Mouse (Mus musculus) layer of hippocampus, adult 8-10 months (tissue): ENCODE measurements around the gene Capzb. TPM values are rescaled to one million over a fixed set of nuclear protein-coding genes. Genes with fewer than 3 reads are reported as not detected.

Experiments used
- DNase-seq, 2 experiments: peaks; one replicate each; pipeline ENCODE4 v3.0.0; 2022; ENCODE audit warnings: low spot score in 2 of 2
- total RNA-seq, 4 experiments: library from RNA; stranded (reverse); gene quantifications; 2 replicates each; pipeline ENCODE4 v1.2.4; 2022

Capzb gene
- 100 to 1,000 TPM; 355 to 394 (median 369) TPM for total RNA-seq

DNA sequence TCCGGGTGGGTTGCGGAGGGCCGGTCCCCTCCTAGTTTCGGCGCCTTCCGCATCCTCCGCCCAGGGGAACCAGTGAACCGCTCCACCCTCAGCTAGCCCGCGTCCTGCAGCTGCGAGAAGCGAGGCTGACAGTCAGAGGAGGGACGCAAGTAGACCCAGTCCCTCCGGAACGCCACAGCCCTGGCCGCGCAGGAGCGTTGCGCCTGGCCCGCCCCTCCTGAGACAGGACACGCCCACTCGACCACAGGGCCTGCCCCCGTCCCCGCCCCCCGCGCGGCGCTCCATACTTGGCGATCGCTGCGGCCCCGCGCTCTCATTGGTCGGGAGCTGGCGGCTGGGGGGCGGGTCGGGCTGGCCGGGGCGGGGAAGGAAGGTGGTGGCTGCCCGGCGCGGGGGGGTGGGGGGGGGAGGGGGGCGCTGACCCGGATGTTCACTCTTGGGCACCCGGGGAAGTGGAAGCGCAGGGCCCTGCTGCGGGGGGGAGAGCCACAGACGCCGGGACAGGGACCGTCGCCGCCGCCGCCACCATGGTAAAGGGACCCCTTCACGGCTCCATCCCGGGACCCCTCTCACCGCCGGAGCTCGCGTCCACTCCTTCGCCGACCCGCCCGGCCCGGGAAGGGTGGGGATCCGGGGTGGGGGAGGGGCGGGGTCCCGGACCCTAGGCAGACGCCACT, at the start of gene Capzb:
Capzb (plus strand) TSS at position 401 of the 677 bp plus-strand sequence.
- peak; percentile 92 to 93 for DNase-seq

DNA sequence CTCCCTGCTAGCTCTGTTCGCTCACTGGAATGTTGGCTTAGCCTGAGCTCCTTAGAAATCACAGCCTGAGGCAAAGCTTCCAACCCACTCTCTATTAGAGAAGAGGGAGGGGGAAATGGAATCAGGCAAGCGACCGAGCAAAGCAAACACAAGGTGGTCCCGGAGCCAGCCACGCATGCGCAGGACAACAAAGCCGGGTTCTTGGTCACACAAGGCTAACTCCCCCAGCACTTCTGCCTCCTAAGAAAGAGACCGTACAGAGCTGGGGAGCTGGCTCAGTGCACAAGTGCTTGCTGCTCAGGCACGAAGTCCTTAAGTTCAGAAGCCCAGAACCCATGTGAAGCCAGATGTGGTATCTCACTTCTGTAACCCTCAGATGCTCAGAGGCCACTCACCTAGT, 49.7 kb upstream of the Capzb start:
- no peak for DNase-seq

DNA sequence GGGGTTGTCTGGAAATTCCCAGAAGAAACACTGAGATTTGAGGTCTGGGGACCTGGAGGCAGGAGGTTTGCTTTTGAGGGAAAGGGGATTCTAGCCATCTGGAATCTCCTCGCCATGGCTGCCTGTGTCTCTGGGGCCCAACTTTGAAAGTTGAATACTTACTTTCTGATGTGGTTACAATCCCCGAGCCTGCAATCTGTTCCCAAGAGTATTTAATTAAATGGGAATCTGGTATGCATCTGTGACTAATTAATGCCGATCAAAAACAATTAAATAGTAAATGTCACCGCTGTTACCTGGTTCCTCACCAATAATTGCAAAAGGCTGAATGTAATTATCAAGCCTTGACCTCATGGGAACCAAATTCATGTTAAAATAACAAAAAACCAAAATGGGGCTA, 48.1 kb upstream of the Capzb start:
- no peak for DNase-seq

DNA sequence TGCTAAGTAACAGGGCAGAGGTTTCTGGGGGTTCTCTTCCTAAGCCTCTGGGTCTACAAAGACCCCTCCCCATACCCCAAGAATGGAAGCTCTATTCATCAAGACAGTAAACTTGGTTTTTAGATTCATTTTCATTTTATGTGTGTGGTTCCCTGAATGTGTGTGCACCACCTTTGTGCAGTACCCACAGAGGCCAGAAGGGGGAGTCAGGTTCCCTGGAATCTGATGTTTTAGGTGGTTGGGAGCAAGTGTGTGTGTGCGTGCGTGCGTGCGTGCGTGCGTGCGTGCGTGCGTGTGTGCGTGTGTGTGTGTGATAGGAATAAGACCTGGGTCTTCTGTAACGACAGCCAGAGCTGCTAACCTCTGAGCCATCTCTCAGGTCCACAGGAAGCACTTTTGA, 47.5 kb upstream of the Capzb start:
- DNase-seq = no peak

DNA sequence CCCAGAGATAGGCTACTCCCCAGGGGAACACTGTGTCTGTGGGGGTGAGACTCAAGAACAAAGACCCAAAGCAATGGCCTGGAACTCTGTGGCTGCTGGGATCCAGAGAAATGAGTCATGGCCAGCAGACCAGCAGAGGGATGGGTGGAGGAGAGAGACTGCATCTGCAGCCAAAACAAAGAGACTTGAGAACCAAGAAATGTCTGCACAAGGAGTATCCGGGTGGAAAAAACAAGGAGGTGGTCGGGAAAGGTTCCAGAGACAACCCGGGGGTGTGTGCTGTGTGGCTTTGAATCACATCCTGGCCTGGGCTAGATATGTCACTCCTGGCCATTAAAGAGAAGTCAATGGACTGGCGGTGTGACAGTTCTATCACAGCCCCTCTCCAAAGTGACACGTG, 45.9 kb upstream of the Capzb start:
- no peak for DNase-seq

DNA sequence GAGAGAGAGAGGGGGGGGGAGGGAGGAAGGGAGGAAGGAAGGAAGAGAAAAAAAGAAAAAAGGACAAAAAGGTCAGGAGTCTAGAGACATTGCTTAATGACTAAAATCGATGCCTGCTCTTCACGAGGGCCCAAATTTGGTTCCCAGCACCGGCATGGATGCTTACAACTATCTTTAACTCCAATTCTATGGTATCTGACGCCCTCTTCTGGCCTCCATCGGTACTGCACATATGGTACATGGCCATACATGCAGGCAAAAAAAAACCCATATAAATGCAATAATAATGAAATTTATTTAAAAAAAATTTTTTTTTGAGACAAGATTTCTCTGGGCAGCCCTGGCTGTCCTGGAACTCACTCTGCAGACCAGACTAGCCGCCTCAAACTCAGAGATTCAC, 41.3 kb upstream of the Capzb start:
- DNase-seq = no peak

DNA sequence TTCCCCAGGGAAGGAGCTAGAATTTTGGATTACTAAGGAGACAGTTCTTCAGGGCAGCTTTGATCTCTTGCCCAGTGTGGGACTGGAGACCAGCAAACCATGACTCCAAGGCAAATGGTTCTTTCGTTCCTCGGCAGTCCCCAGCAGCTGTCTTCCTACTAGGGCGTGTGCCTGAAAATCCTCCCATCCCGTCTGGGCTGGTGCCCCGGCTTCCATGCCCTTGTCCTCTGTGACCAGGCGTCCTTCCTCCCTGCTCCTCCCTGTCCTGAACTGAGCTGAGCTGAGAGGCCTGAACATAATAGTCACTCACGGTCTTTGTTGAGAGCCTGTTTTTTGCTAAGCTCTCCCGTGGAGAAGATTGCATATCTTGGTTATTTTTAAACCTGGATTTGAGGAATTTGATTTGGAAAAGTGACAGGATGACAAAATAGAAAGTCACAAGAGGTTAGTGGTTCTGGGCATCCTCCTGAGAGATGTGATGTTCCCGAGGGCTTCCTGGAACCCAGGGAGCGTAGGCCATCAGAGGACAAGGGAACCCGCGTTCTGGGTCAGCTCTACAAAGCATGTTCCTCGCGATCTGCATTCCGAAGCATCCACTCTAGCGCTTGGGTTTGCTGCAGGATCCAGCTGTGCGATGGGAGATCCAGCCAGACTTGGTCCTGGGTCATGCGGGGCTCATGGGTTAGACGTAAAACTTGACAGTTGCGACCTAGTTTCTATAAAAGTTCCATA, 38.0 kb upstream of the Capzb start:
- no peak for DNase-seq

DNA sequence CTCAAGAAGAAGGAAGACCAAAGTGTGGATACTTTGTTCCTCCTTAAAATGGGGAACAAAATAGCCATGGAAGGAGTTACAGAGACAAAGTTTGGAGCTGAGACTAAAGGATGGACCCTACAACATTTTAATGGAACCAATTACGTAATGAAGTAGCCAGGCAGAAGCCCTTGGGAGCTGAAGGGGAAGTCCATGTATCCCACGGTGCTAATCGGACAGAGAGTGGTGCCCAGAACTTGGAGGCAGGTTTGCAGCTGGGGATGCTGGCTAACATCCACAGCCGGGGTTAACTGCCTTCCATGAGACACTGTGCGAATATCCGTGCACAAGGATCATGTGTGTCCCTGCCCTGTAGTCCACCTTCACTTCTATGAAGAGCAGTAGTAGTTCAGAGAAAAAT, 36.2 kb upstream of the Capzb start:
- DNase-seq = no peak

DNA sequence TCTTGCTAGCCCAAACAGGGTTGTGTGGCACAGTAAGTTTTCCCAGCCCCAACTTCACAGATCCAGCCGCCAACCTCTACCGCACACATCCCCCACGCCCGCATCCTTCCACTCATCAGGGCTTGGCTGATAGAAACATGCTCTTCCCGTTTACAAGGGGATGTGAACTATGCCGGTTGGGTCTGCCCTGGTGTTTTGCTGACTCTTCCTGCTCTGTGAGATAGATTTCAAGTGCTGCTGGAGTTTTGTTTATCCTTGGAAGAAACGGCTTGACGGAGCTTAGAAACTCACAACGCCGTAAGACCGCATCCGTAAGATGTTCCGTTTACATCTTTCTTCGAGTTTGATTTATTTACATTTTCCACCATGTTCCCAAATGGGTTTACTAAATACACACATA, 34.3 kb upstream of the Capzb start:
- DNase-seq = no peak

DNA sequence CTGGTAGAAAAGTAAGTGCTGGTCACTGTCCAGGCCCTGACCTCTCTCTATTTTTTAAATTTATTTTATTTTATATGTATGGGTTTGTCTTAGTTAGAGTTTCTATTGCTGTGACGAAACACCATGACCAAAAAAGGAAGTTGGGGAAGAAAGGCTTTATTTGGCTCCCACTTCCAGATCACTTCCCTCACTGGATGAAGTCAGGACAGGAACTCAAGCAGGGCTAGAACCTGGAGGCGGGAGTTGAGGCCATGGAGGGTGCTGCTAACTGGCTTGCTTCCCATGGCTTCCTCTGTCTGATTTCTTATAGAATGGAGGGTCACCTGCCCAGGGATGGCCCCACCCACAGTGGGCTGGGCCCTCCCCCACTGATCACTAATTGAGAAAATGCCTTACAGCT, 31.6 kb upstream of the Capzb start:
- DNase-seq = no peak

DNA sequence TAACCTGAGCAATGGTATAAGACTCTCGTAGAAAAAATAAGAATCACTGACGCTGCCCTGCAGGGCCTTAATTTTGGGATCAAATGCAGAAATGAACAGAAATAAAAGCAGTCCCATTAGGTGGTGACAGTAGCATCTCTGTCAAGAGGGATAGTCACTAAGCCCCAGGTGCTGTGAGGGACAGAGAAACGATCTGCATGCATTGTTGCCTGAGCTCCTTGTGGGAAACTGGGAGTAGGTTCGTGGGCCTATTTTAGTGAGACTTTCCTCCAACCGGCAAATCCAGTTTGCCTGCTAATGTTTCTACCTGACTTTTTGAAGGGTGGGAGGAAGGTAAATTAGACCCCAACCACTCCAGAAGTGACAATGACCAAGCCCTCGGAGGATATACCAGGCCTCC, 28.6 kb upstream of the Capzb start:
- no peak for DNase-seq

DNA sequence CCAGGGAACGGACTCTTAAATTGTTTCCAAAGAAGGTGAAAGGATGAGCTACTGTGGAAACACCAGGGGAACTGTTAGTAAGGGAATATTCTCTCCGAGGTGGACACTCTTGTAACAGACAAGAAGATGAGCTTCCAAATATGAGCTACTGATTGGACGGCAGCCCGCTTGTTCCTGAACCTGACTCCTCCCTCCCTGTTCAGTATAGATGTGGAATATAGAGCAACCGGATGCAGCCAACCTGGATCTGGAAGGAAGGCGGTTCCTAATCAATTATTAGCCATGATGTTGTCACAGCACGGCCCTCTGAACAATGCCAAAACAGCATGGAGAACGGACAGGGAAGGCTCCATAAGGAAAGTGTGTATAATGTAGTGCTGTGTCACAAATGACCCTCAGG, 27.4 kb upstream of the Capzb start:
- no peak for DNase-seq

DNA sequence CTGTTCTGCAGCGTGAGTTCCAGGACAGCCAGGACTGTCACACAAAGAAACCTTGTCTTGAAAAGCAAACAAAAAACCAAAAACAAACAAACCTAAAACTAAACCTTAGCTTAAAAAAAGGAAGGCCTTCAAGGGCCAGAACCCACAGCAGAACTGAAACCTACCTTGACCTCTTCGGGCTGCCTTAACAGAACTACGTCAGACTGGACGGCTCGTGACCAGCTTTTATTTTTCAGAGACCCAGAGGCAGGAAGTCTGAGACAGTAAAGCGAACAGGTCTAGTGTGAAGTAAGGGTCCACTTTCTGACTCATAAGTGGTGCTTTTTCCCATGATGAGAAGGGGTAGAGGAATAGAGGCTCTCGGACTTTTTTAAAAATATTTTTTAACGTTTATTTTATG, 26.5 kb upstream of the Capzb start:
- no peak for DNase-seq

DNA sequence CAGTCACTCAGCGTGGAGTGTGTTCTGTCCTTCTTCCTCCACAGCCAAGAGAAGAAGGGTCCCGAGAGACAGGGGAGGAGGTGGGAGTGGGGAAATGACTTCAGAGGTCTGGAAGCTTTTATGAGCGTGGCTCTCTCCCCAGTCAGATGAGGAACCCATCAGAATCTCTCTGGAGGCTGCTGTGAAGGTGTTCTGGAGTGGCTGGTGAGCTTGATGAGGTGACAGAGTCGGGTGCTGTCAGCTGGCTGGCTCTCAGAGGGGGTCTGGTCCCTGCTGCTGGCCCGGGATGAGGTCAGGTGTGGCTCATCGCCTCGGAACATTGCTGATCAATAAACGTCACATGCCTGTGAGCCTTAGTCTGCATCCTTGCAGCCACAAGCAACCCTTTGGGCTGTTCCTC, 25.6 kb upstream of the Capzb start:
- no peak for DNase-seq

DNA sequence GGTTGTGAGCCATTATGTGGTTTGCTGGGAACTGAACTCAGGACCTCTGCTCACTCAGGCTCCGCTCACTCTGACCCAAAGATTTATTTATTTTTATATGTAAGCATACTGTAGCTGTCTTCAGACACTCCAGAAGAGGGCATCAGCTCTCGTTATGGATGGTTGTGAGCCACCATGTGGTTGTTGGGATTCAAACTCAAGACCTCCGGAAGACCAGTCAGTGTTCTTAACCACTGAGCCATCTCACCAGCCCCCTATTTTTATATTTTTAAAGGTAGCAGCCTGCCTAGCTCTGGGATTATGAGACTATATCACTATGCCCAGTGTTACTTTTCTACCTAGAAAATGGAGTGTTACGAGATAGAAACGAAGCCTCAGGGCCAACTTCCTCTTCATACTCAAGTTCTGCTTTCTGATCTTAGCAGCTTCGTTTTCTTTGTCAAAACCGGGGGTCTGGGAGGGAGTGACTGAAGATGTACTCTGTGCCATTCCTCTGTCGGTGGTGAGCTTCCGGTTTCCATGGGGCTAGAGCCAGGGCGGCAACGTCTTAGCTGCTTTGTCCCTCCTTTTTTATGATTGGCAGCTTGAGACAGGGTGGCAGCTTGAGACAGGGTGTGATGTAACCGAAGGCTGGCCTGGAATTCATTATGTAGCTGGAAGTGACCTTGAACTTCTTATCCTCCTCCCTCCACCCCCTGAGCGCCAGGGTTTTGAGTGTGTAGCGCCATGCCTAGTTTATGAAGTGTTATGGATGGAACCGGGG, 23.5 kb upstream of the Capzb start:
- DNase-seq = no peak

DNA sequence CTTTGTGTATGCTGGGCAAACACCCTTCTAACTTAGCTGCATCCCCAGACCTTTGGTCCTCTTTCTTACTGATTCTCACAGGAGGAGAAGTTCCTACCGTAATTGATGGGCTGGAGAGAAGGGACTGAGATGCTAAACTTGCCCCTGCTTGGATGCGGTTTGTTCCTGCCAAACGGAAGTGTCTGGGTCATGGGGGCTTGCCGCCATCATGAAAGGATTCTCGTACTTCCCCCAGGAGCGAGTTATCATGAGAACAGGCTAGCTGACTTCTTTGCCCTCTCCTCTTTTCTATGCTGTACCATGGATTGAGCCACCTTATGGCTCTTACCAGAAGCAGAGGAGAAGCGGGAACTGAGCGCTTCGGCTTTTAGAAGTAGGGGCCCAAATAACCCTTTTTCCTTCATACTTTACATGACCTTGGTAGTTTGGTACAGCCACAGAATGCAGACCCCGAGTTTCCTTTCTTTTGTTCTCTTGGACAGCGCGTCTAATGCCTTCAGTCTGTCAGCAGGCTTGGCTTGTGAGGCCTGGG, 22.9 kb upstream of the Capzb start:
- DNase-seq = no peak

DNA sequence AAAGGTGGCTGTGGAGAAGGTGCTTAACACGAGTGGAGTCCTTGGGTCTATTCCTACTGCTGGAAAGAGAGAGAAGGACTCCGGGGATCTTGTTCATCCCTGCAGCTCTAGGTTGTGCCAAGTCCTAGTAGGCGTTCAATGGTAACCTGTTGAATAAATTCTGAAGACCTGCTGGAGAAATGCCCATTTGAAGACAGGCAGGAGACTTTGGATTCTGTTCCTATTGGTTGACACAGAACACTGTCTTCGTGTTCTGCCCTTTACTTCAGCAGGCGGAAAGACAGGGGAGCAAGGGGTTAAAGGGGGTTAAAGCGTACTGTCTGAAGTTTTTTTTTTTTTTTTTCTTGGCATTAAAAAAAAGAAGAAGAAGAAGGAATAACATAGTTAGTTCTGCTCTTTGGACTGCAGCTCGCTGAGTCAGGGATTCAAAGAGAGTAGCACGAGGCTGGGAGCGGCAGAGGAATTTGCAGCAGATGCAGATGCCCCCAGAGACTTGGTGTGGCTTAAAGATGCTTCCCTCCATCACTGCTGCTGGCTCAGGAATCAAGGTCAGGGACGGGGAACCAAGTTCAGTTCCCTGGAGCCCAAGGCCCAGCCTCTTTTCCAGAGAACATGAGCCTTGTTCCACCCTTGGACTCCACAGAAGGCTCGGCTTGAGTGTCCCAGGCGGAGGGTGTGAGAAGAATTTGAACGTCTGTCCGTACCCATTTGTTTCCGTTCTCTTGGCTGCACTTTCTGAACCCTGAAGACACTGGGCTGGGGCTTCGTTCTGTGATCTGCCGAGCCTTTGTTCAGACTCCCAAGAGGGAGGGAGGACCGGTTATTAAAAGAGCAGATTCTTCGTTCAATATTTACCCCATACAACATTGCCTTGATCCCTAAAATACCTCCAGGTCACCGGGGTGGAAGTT, 17.4 kb upstream of the Capzb start:
- no peak for DNase-seq

DNA sequence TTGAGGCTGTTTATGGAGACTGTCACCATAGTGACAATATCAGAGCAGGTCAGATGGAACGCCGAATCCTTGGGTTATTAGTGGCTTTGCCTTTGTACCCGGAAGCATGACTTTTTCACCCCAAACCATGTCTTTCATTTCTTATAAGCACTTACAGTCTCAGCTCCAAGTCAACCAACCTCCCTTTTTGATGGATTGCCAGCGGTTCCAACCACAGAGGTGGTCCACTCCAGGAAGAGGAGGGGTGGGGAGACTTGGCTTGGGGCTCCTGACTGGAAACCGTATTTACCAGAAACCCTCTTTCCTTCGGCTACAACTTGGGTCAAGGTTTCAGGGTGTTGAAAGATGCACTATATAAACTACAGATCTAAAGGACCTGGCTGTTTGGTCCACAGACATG, 16.7 kb upstream of the Capzb start:
- DNase-seq = no peak

DNA sequence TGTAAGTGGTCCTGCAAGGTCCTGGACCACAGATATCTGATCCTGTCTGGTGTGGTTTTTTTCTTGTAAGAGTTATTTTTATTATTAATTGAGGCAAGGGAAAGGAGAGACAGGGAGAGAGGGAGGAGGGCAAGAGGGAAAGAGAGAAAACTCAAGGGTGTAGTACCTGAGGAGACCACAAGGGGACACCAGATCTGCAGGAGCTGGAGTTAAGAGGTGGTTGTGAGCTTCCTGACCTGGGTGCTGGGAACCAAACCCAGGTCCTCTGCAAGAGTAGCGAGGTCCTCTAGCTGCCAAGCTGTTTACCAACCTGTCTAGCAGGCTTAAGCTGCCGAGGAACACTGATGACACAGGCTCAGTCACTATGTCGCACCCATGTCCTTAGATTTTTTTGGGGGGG, 14.8 kb upstream of the Capzb start:
- DNase-seq = no peak

DNA sequence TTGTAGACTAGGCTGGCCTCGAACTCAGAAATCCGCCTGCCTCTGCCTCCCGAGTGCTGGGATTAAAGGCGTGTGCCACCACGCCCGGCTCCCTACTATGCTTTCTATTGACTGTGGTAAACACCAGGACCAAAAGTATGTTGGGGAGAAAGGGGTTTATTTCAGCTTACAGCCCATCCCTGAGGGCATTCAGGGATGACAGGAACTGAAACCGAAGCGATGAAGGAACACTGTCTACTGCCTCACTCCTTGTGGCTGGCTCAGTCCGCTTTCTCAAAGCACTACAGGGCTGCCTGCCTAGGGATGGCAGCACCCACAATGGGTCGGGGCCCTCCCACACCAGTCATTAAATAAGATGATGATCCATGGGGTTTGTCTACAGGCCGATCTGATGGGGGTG, 14.3 kb upstream of the Capzb start:
- DNase-seq = no peak

DNA sequence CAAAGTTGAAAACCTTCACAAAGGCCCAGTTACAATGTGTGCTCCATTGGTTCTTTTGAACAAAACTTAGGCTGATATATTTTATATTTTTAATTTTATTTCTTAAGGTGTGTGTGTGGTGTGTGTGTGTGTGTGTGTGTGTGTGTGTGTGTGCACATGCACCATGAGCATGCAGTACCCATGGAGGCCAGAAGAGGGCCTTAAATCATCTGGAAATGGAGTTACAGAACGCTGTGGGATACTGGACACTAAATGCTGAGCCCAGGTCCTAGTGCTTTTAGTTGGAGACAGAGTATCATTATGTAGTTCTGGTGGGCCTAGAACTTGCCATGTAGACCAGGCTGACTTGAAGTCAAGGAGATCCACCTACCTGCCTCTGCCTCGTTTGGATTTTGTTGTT, 13.5 kb upstream of the Capzb start:
- no peak for DNase-seq
